Mouse (Mus musculus) spleen, adult 2 months (tissue): ENCODE measurements around the gene Hoxd13. TPM values are rescaled to one million over a fixed set of nuclear protein-coding genes. Genes with fewer than 3 reads are reported as not detected.

Source experiments
- DNase-seq, 2 experiments: peaks; one replicate each; pipeline versions ENCODE4 v3.0.0 to v3.0.0-alpha.2; 2012 to 2021; ENCODE audit warnings: low spot score in 2 of 2, low read depth in 1 of 2
- H3K27ac ChIP-seq: fragments of 200-500 bp; 2 replicates; pipeline ENCODE4 v1.5.1; 2012; ENCODE audit warnings: low read length, inconsistent platforms; ENCODE audit not compliant: insufficient read depth
- H3K27me3 ChIP-seq: fragments of 200-500 bp; 2 replicates; pipeline ENCODE4 v1.6.1; 2012; ENCODE audit warnings: mild to moderate bottlenecking, moderate library complexity, low read length, inconsistent platforms; ENCODE audit not compliant: control insufficient read depth, insufficient read depth
- H3K36me3 ChIP-seq: fragments of 200-500 bp; 2 replicates; pipeline ENCODE4 v1.6.1; 2012; ENCODE audit warnings: mild to moderate bottlenecking, low read length, inconsistent platforms; ENCODE audit not compliant: control insufficient read depth, insufficient read depth
- H3K4me1 ChIP-seq: fragments of 200-500 bp; 2 replicates; pipeline ENCODE4 v1.6.1; 2011; ENCODE audit warnings: inconsistent platforms; ENCODE audit not compliant: control insufficient read depth, insufficient read depth, insufficient read length
- H3K4me3 ChIP-seq: fragments of 200-500 bp; 2 replicates; pipeline ENCODE4 v1.5.1; 2011; ENCODE audit warnings: mild to moderate bottlenecking, inconsistent platforms; ENCODE audit not compliant: insufficient read depth, insufficient read length; ENCODE audit errors: extremely low read depth
- CTCF ChIP-seq: fragments of 200-500 bp; IDR thresholded peaks from 2 replicates; pipeline ENCODE4 v1.5.1; 2011; ENCODE audit warnings: mild to moderate bottlenecking, inconsistent platforms; ENCODE audit not compliant: insufficient read depth, insufficient read length, insufficient replicate concordance; ENCODE audit errors: extremely low read depth
- POLR2A ChIP-seq: fragments of 200-500 bp; IDR thresholded peaks from 2 replicates; pipeline ENCODE4 v1.6.1; 2011; ENCODE audit warnings: low read depth, low read length, inconsistent platforms
- WGBS: fragments of 180-500 bp; shearing (Covaris S2); methylation state at CpG from one replicate; pipeline ENCODE4 v1.1.7; 2018; 5-methylcytosine and 5-hydroxymethylcytosine counted together
- polyA plus RNA-seq: library from polyadenylated mRNA; depleted of rRNA; stranded (reverse); fragments of >200 nt; gene quantifications from 2 replicates; pipeline ENCODE4 v1.2.3, GENCODE M21; 2012

Gene Hoxd13
- polyA plus RNA-seq, 1 experiment, result not detected

- Histone ChIP-seq H3K27me3 (peaks cover 39% of the 10 kb centered on the region), H3K36me3 (no peaks in the 10 kb centered on the region), H3K27ac (no peak overlapping the region), H3K4me3 (no peak overlapping the region), H3K4me1 (peaks cover 2% of the 10 kb centered on the region; the same call in 1 of the 2 replicates)
- TF ChIP-seq CTCF (no peak), POLR2A (no peak)
- DNase-seq, result no peak
- WGBS, result 13% methylated on average over 24 of the region's 24 CpGs
Measured at GRCm38 (mm10) chr2:74675666-74676282, 7.7 kb downstream of the Hoxd13 start.

- TF ChIP-seq POLR2A (no peak), CTCF (no peak)
- peaks cover 41% of the 10 kb centered on the region for H3K27me3 ChIP-seq
- DNase-seq, result no peak
- 15% methylated on average over 9 of the region's 9 CpGs for WGBS
- no peak overlapping the region for H3K4me3 ChIP-seq
- H3K4me1 ChIP-seq, result peaks cover 2% of the 10 kb centered on the region; the same call in 1 of the 2 replicates
- H3K36me3 ChIP-seq, result no peaks in the 10 kb centered on the region
- H3K27ac ChIP-seq, result no peak overlapping the region
Measured at GRCm38 (mm10) chr2:74676376-74677052, 8.4 kb downstream of the Hoxd13 start.

DNA sequence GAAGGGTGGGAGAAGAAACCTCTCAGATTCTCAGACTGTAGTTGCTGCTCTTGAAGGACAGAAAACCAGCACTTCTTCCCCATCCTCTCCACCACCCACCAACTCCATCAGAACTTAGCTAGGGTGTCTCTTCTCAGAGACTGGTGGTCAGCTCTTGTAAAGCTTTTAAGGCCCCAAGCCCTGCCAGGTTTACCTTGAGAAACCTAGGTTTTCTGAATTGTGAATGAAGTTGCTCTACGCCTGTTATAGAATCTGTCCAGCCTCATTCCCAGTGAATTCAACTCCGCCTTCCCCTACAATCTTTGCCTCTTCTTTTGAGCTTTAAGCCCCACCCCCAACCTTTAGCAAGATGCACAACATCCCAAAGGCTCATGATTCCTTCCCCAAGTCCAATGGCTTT is 9.0 kb downstream of the Hoxd13 start:
- peaks cover 44% of the 10 kb centered on the region for H3K27me3 ChIP-seq

DNA sequence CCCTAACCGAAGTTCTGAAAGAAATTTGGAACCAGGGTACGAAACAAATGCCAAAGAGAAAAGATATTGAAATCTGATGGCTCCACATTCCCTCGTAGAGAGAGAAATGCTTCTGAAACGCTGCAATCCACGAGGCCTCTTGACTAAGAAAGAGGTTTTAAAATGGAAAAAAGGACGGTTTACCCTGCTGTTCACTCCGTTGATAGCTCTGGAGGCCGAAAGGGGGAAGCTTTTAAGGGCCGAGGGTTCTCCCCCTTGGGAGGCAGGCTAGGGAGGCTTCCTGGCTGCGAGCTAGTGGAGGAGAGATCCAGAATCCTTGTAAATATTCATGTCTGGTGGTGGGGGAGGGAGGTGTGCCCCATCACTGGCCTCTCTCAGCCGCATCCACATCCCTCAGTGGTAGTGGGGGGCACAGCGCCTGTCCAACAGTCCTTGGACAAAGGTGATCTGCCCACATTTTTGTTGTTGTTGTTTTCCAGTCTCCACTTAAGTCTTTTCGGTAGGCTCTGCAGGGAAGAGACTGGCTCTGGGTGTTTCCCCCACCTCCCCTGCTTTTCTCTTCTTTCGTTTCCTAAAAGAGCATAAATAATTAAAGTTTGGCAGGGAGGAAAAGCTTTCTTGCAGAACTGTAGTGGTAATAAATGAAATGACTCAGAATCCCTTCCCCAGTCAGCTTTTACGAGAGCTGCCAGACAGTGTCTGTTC is 10.9 kb downstream of the Hoxd13 start, which contains the start of gene Hoxd11:
TSS of gene Hoxd11 (plus strand) at position 667 of the 705 bp plus-strand sequence.
- TF ChIP-seq POLR2A (no peak), CTCF (no peak)

More for the DNA sequence above, 9.0 kb downstream of the Hoxd13 start:
- WGBS, result 40% methylated on average over 2 of the region's 2 CpGs
- no peak overlapping the region for H3K4me3 ChIP-seq
- DNase-seq, result no peak
- no peaks in the 10 kb centered on the region for H3K36me3 ChIP-seq
- TF ChIP-seq CTCF, result no peak
- no peak for TF ChIP-seq POLR2A
- H3K4me1 ChIP-seq, result peaks cover 4% of the 10 kb centered on the region
- H3K27ac ChIP-seq, result no peak overlapping the region

DNA sequence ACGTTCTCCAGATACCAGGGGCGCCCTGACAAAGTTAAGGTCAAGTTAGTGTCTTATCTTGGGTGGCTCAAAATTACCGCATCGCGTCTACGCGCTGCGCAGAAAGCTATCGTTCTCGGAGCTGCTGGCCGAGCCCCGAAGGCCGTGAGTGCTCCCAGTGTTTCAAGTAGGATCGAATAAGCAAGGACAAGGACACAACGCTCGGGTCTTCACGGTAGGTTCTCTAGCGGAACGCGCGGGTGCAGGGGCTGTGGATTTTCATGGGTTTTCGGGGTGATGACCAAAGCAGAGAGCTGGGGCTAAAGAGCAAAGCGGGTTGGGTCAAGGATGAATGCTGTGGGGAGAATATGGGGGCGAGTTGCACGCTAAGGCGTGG is 11.5 kb downstream of the Hoxd13 start:
- 4% methylated on average over 26 of the region's 26 CpGs for WGBS
- no peak for DNase-seq

More for the DNA sequence above, 10.9 kb downstream of the Hoxd13 start, which contains the start of gene Hoxd11:
- peaks cover 5% of the 10 kb centered on the region for H3K4me1 ChIP-seq
- H3K27me3 ChIP-seq, result peaks cover 48% of the 10 kb centered on the region
- no peak within 1 kb of the TSS for H3K27ac ChIP-seq
- H3K4me3 ChIP-seq, result no peak within 1 kb of the TSS
- no peak for DNase-seq
- H3K36me3 ChIP-seq, result no peaks in the 10 kb centered on the region
- WGBS, result 4% methylated on average over 15 of the region's 15 CpGs

GRCm38 (mm10) chr2:74679980-74680379 is 11.9 kb downstream of the Hoxd13 start:
- Histone ChIP-seq H3K27me3 (peaks cover 47% of the 10 kb centered on the region), H3K36me3 (no peaks in the 10 kb centered on the region), H3K27ac (no peak overlapping the region), H3K4me3 (no peak overlapping the region), H3K4me1 (peaks cover 5% of the 10 kb centered on the region)
- WGBS, result 3% methylated on average over 23 of the region's 23 CpGs
- TF ChIP-seq POLR2A (no peak), CTCF (no peak)
- no peak for DNase-seq

More for the DNA sequence above, 11.5 kb downstream of the Hoxd13 start:
- Histone ChIP-seq H3K27me3 (peaks cover 48% of the 10 kb centered on the region), H3K36me3 (no peaks in the 10 kb centered on the region), H3K27ac (no peak overlapping the region), H3K4me3 (no peak overlapping the region), H3K4me1 (peaks cover 5% of the 10 kb centered on the region)
- no peak for TF ChIP-seq POLR2A
- TF ChIP-seq CTCF, result no peak
